Comparison of ENCODE assay signal across 8 mouse cellular contexts in genomic region chr3:131111851-131112572, GRCm38 (mm10). TPM values are rescaled to one million over a fixed set of nuclear protein-coding genes. Genes with fewer than 3 reads are reported as not detected.
DNase-seq lines count a peak whose midpoint lies in the region; ATAC-seq and TF ChIP-seq lines count a peak whose summit lies in the region.

No protein-coding gene starts in this region.

- peak overlapping the region; percentile 99 for H3K4me2 ChIP-seq in heart, embryonic 15.5 days

- peak; percentile 45 to 54 for DNase-seq in spleen, adult 18-20 months
- no peak for DNase-seq in spleen, adult 12 weeks (ENCODE audit: low spot score)
- peak; percentile 41 to 62 for DNase-seq in kidney, postnatal 25 days
- peak; percentile 58 to 66 for DNase-seq in spleen, postnatal 36 days (ENCODE audit: low spot score in 2 of 2)
- no peak for DNase-seq in cerebellum, adult 11 months

- no peaks in the 10 kb centered on the region for H3K36me3 ChIP-seq in heart, embryonic 15.5 days

- no peak for TF ChIP-seq POLR2A in cortical plate, adult 2 months (IDR thresholded peaks at IDR 0.05; ENCODE audit: extremely low read depth, insufficient read depth, low read length)

- peak overlapping the region; percentile 12; the same call in 1 of the 2 replicates for H3K27ac ChIP-seq in cortical plate, adult 2 months (ENCODE audit: insufficient read depth, low read length)
- H3K27ac ChIP-seq in heart, embryonic 15.5 days: no peak overlapping the region

- H3K4me1 ChIP-seq in cortical plate, adult 2 months (ENCODE audit: control insufficient read depth, insufficient read depth, low read length): no peaks in the 10 kb centered on the region
- peaks cover 49% of the 10 kb centered on the region for H3K4me1 ChIP-seq in heart, embryonic 15.5 days (replicated peaks)

- under 1% methylated on average over 69 of the region's 69 CpGs for WGBS in heart, embryonic 15.5 days

- H3K4me3 ChIP-seq in cortical plate, adult 2 months (ENCODE audit: insufficient read depth, low read length): peak overlapping the region; percentile 40
- H3K4me3 ChIP-seq in heart, embryonic 15.5 days: peak overlapping the region; percentile 69

- H3K27me3 ChIP-seq in heart, embryonic 15.5 days: peaks cover 63% of the 10 kb centered on the region

- H3K9ac ChIP-seq in heart, embryonic 15.5 days: peak overlapping the region; percentile 59

- peak; percentile 22; the same call in 1 of the 2 replicates for ATAC-seq in heart, embryonic 15.5 days (replicated peaks; ENCODE audit: insufficient number of reproducible peaks, insufficient read depth, low FRiP score, low read depth)
- peak; percentile 65 for ATAC-seq in megakaryocyte progenitor cell, adult 5-6 weeks (replicated peaks; ENCODE audit: poor library complexity)

- H3K9me3 ChIP-seq in heart, embryonic 15.5 days (replicated peaks): no peaks in the 10 kb centered on the region

- TF ChIP-seq CTCF in cortical plate, adult 2 months (IDR thresholded peaks at IDR 0.05; ENCODE audit: extremely low read depth, insufficient read depth, low read length): no peak

RNA-seq across cellular contexts. Expression of gene Lef1, which starts 1.7 kb away (rescaled TPM):
- 10.1 and 11.0 TPM in 2 replicates for polyA plus RNA-seq in cortical plate, adult 2 months (2012; rRNA removed)
- 6.5 and 21.8 TPM in 2 replicates for polyA plus RNA-seq in heart, embryonic 15.5 days (2015; fragmentation: Nextera tagmentation; extraction: Ambion mirVana)
- 0.64 TPM in 1 of 2 replicates, not detected in the other for total RNA-seq in megakaryocyte progenitor cell, adult 5-6 weeks (2015)
- total RNA-seq in megakaryocyte progenitor cell, adult 5-6 weeks (2017): 0.37 TPM in 1 of 2 replicates, not detected in the other

Comparison
In these comparisons a context has a peak if more than half of its experiments do, and no peak if none do; other contexts are left out.
1. DNase-seq: peak in spleen, adult 18-20 months (2 of 2), kidney, postnatal 25 days (2 of 2) and spleen, postnatal 36 days (2 of 2); none in spleen, adult 12 weeks (single experiment) and cerebellum, adult 11 months (single experiment).